Mouse (Mus musculus) olfactory bulb, adult 2 months (tissue): ENCODE results near the gene Clec2i.

Experiments
- CTCF ChIP-seq: fragments of 200-500 bp; IDR thresholded peaks from 2 replicates; pipeline ENCODE4 v1.5.1; 2012; ENCODE audit warnings: low read depth, mild to moderate bottlenecking, low read length, moderate library complexity; ENCODE audit not compliant: insufficient read depth
- POLR2A ChIP-seq: fragments of 200-500 bp; IDR thresholded peaks from 2 replicates; pipeline ENCODE4 v1.6.1; 2012; ENCODE audit warnings: mild to moderate bottlenecking, low read depth, low read length, moderate library complexity; ENCODE audit not compliant: insufficient read depth

- TF ChIP-seq CTCF = no peak
- TF ChIP-seq POLR2A = no peak
Observed at GRCm38 (mm10) chr6:128843479-128843992, 43.9 kb upstream of the Clec2i start.
